Mouse (Mus musculus) midbrain, embryonic 11.5 days (tissue): ENCODE results near the gene Gm45062. TPM values are rescaled to one million over a fixed set of nuclear protein-coding genes. Genes with fewer than 3 reads are reported as not detected.

Experiments
- ATAC-seq: fragments of 200-750 bp; cut with Nextera tagmentation; 2 replicates; pipeline ENCODE4 v1.8.0; 2017; ENCODE audit warnings: moderate TSS enrichment, moderate library complexity; ENCODE audit not compliant: low FRiP score
- DNase-seq: peaks from one replicate; pipeline ENCODE4 v3.0.0; 2015; ENCODE audit warnings: low spot score; ENCODE audit errors: missing footprints
- H3K27ac ChIP-seq: fragments of 300-500 bp; sonication (generic); 2 replicates; pipeline ENCODE4 v1.5.1; 2014; ENCODE audit warnings: low read depth, low read length
- H3K27me3 ChIP-seq: fragments of 300-500 bp; sonication (generic); 2 replicates; pipeline ENCODE4 v1.6.1; 2014; ENCODE audit warnings: mild to moderate bottlenecking, low read length, moderate library complexity, mixed read lengths; ENCODE audit not compliant: control insufficient read depth, insufficient read depth
- H3K36me3 ChIP-seq: fragments of 300-500 bp; sonication (generic); 2 replicates; pipeline ENCODE4 v1.6.1; 2014; ENCODE audit warnings: mild to moderate bottlenecking, low read length, moderate library complexity, mixed read lengths; ENCODE audit not compliant: control insufficient read depth, insufficient read depth
- H3K4me1 ChIP-seq: fragments of 300-500 bp; sonication (generic); 2 replicates; pipeline ENCODE4 v1.6.1; 2014; ENCODE audit warnings: low read length; ENCODE audit not compliant: control insufficient read depth, insufficient read depth
- H3K4me2 ChIP-seq: fragments of 300-500 bp; sonication (generic); 2 replicates; pipeline ENCODE4 v1.6.1; 2014; ENCODE audit warnings: mild to moderate bottlenecking, moderate library complexity
- H3K4me3 ChIP-seq: fragments of 300-500 bp; sonication (generic); 2 replicates; pipeline ENCODE4 v1.5.1; 2014; ENCODE audit warnings: low read depth, low read length
- H3K9ac ChIP-seq: fragments of 300-500 bp; sonication (generic); 2 replicates; pipeline ENCODE4 v1.6.1; 2014; ENCODE audit warnings: low read length
- H3K9me3 ChIP-seq: fragments of 300-500 bp; sonication (generic); 2 replicates; pipeline ENCODE4 v1.6.1; 2016; ENCODE audit warnings: low read length; ENCODE audit not compliant: control insufficient read depth
- WGBS: fragments of 180-500 bp; shearing (Covaris S2); extraction: QIAGEN DNeasy Blood & Tissue Kit; methylation state at CpG from one replicate; pipeline ENCODE4 v1.1.7; 2014; 5-methylcytosine and 5-hydroxymethylcytosine counted together
- polyA plus RNA-seq: library from polyadenylated mRNA; unstranded; fragments of >200 nt; fragmentation: Nextera tagmentation; extraction: Ambion mirVana; gene quantifications from 2 replicates; pipeline ENCODE4 v1.2.1, GENCODE M21; 2014

Gene Gm45062
- polyA plus RNA-seq, 1 experiment from 2014 or later: 15.6 TPM

DNA sequence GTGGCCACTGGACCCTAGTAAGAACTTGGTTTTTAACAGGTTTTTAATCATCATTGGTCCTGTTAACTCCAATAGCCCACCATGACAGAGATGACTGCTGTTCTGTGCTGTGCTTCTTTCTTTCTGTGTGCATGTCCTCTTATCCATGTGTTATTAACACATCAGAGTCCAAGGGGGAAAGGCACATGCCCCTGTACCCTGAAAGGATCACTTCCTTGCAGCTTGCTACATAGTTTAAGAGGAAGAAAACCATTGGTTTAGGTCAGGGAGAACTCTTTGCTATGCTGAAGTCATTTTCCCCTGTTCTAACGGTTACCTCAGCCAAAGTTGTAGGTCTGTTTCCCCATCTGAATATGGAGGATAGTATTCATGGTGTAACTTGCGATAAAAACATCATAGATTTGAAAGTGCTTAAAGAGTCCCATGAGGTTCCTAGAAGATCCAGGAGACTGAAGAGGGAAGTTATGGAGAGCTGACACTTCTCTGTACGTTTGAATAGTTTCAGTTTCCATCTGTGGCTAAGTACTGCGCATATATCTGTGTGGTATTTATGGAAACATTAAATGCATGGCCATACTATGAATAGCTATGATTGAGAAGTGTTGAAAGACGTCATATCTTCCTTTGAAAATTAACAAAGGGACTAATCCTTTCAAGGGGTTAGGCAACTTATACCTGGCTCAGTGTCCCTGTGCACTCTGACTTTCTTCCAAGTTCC, 236.0 kb downstream of the Gm45062 start:
- 84% methylated on average over 5 of the region's 5 CpGs for WGBS
- ATAC-seq: no peak
- H3K9ac ChIP-seq: no peak overlapping the region

DNA sequence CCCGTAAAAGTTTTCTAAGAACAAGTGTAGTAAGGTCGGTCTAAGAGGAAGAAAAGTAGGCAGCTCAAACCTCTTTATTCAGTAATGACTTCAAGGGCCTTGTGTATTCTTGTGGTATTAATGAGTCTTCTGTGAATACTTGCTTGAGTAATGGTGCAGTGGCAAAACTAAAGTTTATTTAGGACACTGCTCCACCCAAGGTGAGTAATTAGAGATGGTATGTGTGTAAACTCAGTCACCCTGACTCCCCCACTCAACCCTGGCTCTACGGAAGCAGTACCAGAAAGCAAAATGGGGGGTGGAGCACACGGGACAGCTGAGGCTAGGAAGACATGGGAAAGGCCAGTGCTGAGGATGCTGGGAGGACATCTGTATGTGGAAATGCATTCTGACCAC, 236.6 kb downstream of the Gm45062 start:
- Histone ChIP-seq H3K36me3 (no peaks in the 10 kb centered on the region), H3K4me1 (no peaks in the 10 kb centered on the region), H3K4me3 (no peak overlapping the region), H3K27me3 (no peaks in the 10 kb centered on the region), H3K9ac (no peak overlapping the region), H3K27ac (no peak overlapping the region), H3K9me3 (no peaks in the 10 kb centered on the region), H3K4me2 (no peak overlapping the region)
- WGBS: 83% methylated on average over 4 of the region's 4 CpGs
- peak; percentile 12 for DNase-seq
- ATAC-seq: no peak

More for the DNA sequence above, 236.0 kb downstream of the Gm45062 start:
- H3K4me1 ChIP-seq: no peaks in the 10 kb centered on the region
- H3K36me3 ChIP-seq: no peaks in the 10 kb centered on the region
- no peak overlapping the region for H3K4me3 ChIP-seq
- no peaks in the 10 kb centered on the region for H3K9me3 ChIP-seq
- peak; percentile 33 for DNase-seq
- no peak overlapping the region for H3K27ac ChIP-seq
- H3K27me3 ChIP-seq: no peaks in the 10 kb centered on the region
- no peak overlapping the region for H3K4me2 ChIP-seq

DNA sequence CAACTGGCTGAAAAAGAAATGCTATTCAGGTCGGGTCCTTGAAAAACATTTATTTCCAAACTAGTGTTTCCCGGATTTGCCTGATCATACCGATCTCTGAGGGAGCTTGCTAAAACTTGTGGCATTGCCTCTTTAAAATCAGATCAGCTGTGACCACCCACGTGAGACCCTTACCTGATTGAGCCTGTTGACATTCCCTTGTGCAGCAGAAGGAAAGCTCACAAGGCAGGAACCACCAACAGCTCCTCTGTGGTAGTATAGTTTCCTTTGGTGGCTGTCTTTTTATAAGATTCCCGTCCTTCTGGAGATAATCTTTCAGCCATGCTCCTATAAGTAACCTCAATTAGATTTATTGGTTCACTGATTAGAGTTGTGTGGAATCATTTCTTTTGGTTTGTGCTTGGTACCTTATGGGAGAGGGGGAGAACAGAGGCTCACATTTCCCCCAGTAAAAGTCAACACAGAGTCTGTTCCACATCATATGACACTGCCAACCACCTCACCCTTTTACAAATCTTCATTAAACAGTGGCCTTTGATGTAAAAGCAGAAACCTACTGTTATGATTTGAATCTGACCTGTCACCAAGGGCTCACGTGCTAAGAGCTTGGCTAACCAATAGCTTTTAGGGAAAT, 238.1 kb downstream of the Gm45062 start:
- 77% methylated on average over 6 of the region's 6 CpGs for WGBS
- Histone ChIP-seq H3K27me3 (no peaks in the 10 kb centered on the region), H3K4me2 (no peak overlapping the region)

DNA sequence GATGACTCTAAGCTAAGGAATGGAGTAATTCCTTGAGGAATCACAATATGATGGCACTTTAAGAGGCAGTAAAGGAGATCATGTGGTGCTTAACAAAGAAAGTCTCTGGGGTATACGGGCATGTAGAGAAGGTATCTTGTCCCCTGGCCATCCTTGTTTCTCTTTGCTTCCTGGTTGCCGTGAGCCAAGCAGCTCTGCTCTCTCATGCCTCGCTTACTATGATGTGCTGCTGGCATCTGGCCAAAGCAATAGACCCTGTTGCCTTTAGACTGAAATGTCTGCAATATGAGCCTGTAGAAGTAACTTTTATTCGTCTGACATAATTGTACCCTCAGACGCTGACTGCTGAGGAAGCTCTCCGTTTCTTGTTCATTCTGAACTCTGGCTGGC, 238.6 kb downstream of the Gm45062 start:
- H3K4me3 ChIP-seq: no peak overlapping the region
- no peaks in the 10 kb centered on the region for H3K27me3 ChIP-seq
- H3K27ac ChIP-seq: no peak overlapping the region
- H3K9ac ChIP-seq: no peak overlapping the region
- WGBS: 91% methylated on average over 6 of the region's 6 CpGs
- H3K9me3 ChIP-seq: no peaks in the 10 kb centered on the region
- no peaks in the 10 kb centered on the region for H3K36me3 ChIP-seq
- H3K4me2 ChIP-seq: no peak overlapping the region
- peak; percentile 14 for DNase-seq
- H3K4me1 ChIP-seq: no peaks in the 10 kb centered on the region
- ATAC-seq: no peak

More for the DNA sequence above, 238.1 kb downstream of the Gm45062 start:
- Histone ChIP-seq H3K9ac (no peak overlapping the region), H3K4me1 (no peaks in the 10 kb centered on the region), H3K27ac (no peak overlapping the region), H3K36me3 (no peaks in the 10 kb centered on the region), H3K9me3 (no peaks in the 10 kb centered on the region), H3K4me3 (no peak overlapping the region)
- ATAC-seq: no peak
- no peak for DNase-seq

DNA sequence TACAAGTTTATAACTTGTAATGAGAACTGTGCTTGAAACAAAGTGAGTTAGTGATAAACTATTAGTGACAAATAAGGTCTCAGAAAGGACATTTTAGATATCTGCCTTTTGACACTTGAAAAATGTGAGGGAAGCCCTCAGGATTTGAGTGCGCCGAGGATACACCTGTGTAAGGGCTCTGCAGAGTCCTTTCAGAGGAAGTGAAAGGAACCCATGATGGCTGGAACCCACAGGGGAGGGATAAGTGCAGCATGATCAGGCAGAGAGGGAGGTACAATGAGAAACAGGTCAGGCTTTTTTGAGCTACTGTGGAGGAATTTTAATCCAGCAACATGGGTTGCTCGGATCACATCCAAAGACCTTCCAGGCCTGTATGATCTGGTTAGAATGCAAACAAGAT, 239.7 kb downstream of the Gm45062 start:
- ATAC-seq (no peak), DNase-seq (no peak)
- Histone ChIP-seq H3K36me3 (no peaks in the 10 kb centered on the region), H3K4me2 (no peak overlapping the region), H3K9ac (no peak overlapping the region), H3K9me3 (no peaks in the 10 kb centered on the region), H3K4me3 (no peak overlapping the region), H3K27me3 (no peaks in the 10 kb centered on the region), H3K27ac (no peak overlapping the region), H3K4me1 (no peaks in the 10 kb centered on the region)
- WGBS: 82% methylated on average over 3 of the region's 3 CpGs

DNA sequence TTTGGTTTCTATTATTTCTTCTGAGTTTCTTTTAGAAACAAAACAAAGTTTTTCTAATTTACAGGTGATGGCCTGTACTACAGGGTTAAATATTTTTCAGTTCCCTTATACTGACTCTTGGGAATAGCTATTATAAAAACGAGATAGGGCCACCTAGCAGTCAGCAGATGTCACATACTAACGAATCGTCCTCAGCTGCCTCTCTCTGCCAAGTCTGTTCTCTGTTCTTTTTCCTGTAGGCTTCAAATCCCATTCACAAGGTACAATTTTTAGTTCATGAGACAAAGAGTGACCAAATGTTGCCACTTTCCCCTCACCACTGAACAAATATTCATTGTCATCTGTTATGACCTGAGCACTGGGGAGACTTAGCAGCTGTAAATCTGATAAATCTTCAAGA, 244.7 kb downstream of the Gm45062 start:
- Histone ChIP-seq H3K4me1 (no peaks in the 10 kb centered on the region; the same call in 1 of the 2 replicates), H3K4me2 (no peak overlapping the region)
- 57% methylated on average over 3 of the region's 3 CpGs for WGBS

DNA sequence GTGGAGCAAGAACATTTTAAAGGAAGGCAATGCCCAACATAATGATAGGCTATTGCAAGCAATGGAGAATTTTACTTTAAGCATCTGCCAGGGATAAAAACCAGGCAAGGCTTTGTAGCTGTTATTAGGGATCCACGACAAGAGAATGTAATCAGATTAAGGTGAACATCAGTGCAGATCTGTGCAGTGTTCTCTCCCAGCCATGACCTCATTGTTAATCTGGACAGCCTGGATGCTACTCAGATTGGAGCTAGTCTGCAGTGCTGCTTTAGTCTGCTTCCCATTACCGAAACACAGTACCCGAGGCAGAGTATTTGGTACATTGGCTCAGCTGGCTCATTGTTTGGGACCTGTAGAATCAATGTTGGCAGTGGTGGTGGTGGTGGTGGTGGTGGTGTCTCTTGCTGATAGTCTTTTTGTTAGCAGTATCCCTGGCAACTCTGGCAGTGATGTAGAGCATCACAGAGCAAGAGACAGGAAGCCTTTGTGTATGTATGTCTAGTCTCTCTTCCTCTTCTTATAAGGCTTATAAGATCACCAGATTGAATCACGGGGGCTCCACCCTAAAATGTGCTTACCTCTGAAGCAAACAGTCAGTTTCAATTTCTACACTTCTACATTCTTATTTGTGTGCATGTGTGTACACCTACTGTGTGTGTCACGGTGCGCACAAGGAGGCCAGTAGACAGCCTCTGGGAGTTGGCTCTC, 245.4 kb downstream of the Gm45062 start:
- Histone ChIP-seq H3K9me3 (no peaks in the 10 kb centered on the region), H3K4me2 (no peak overlapping the region), H3K27me3 (no peaks in the 10 kb centered on the region), H3K36me3 (no peaks in the 10 kb centered on the region), H3K9ac (no peak overlapping the region), H3K4me3 (no peak overlapping the region), H3K4me1 (no peaks in the 10 kb centered on the region; the same call in 1 of the 2 replicates), H3K27ac (no peak overlapping the region)
- 81% methylated on average over 6 of the region's 6 CpGs for WGBS
- ATAC-seq (no peak), DNase-seq (no peak)

More for the DNA sequence above, 244.7 kb downstream of the Gm45062 start:
- no peak for ATAC-seq
- Histone ChIP-seq H3K9me3 (no peaks in the 10 kb centered on the region), H3K4me3 (no peak overlapping the region), H3K27me3 (no peaks in the 10 kb centered on the region), H3K27ac (no peak overlapping the region), H3K36me3 (no peaks in the 10 kb centered on the region), H3K9ac (no peak overlapping the region)
- DNase-seq: no peak

DNA sequence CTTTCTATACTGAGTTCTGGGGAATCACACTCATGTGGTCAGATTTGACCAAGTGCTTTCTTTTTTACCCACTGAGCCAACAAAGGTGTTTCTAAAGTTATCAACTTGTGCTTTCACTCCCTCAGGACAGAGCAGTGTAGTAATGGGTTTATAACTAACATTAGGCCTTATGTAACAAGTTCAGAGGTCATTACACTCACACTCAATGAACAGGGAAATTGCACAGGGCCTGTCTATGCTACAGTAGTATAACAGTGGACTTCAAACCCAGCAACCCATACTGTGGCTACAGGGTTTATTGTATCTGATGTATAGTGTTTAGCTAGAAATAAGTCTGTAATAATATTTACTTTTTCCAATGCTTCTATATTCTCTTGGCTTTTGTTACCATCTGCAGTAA, 247.4 kb downstream of the Gm45062 start:
- no peak for DNase-seq
- no peaks in the 10 kb centered on the region for H3K9me3 ChIP-seq

More for the DNA sequence above, 247.4 kb downstream of the Gm45062 start:
- H3K4me1 ChIP-seq: peaks cover 3% of the 10 kb centered on the region; the same call in 1 of the 2 replicates
- H3K4me3 ChIP-seq: no peak overlapping the region
- no peak for ATAC-seq
- H3K27me3 ChIP-seq: no peaks in the 10 kb centered on the region
- H3K4me2 ChIP-seq: no peak overlapping the region
- no peak overlapping the region for H3K9ac ChIP-seq
- H3K27ac ChIP-seq: no peak overlapping the region
- no peaks in the 10 kb centered on the region for H3K36me3 ChIP-seq
